Mouse (Mus musculus): ENCODE data around the gene Adamts15.

GRCm38 (mm10) chr9:30920736-30921135 lies 1.5 kb downstream of the Adamts15 start:
- TF ChIP-seq CTCF (IDR thresholded peaks at IDR 0.05; ENCODE audit: low read depth, low read length) (0 out of 2 replicates have a peak, but pooled peaks have one; percentile 13), TAL1 (conservative IDR thresholded peaks at IDR 0.05; ENCODE audit: low read depth, low read length) (no peak), GATA1 (IDR thresholded peaks at IDR 0.05; ENCODE audit: borderline replicate concordance, low read length) (no peak), POLR2AphosphoS5 (IDR thresholded peaks at IDR 0.05; ENCODE audit: insufficient replicate concordance, low read depth, low read length) (no peak), GATA2 (IDR thresholded peaks at IDR 0.05; ENCODE audit: borderline replicate concordance, low read depth, low read length) (no peak)
